Mouse (Mus musculus) stomach, postnatal 0 days (tissue): Measurements from ENCODE around the gene Psmb8. TPM values are rescaled to one million over a fixed set of nuclear protein-coding genes. Genes with fewer than 3 reads are reported as not detected.
"Not testable (repeated sequence)": the region's sequence is repeated elsewhere in the genome, so short reads cannot be mapped to it uniquely, and the experiment has no call there.

Experiments
- ATAC-seq: fragments of 200-750 bp; cut with Nextera tagmentation; 2 replicates; pipeline ENCODE4 v1.8.0; 2017; ENCODE audit not compliant: low FRiP score, low TSS enrichment
- DNase-seq: peaks from one replicate; pipeline ENCODE4 v3.0.0-alpha.2; 2016; ENCODE audit warnings: low spot score
- H3K27ac ChIP-seq: fragments of 300-500 bp; sonication (generic); replicated peaks from 2 replicates; pipeline ENCODE4 v1.5.1; 2014; ENCODE audit warnings: mild to moderate bottlenecking, control low read depth
- H3K27me3 ChIP-seq: fragments of 300-500 bp; sonication (generic); 2 replicates; pipeline ENCODE4 v1.6.1; 2014; ENCODE audit warnings: low read length; ENCODE audit not compliant: control insufficient read depth, insufficient read depth
- H3K36me3 ChIP-seq: fragments of 300-500 bp; sonication (generic); 2 replicates; pipeline ENCODE4 v1.6.1; 2014; ENCODE audit warnings: low read length, mixed read lengths; ENCODE audit not compliant: control insufficient read depth, insufficient read depth
- H3K4me1 ChIP-seq: fragments of 300-500 bp; sonication (generic); replicated peaks from 2 replicates; pipeline ENCODE4 v1.6.1; 2014; ENCODE audit warnings: antibody characterized with exemption; ENCODE audit not compliant: control insufficient read depth, insufficient read depth
- H3K4me2 ChIP-seq: fragments of 300-500 bp; sonication (generic); replicated peaks from 2 replicates; pipeline ENCODE4 v1.6.1; 2014; ENCODE audit warnings: low read depth, mild to moderate bottlenecking, control low read depth, moderate library complexity
- H3K4me3 ChIP-seq: fragments of 300-500 bp; sonication (generic); 2 replicates; pipeline ENCODE4 v1.5.1; 2014; ENCODE audit warnings: low read depth, low read length, control low read depth
- H3K9ac ChIP-seq: fragments of 300-500 bp; sonication (generic); 2 replicates; pipeline ENCODE4 v1.6.1; 2014; ENCODE audit warnings: mild to moderate bottlenecking, low read length, control low read depth, mixed read lengths
- H3K9me3 ChIP-seq: fragments of 300-500 bp; sonication (generic); 2 replicates; pipeline ENCODE4 v1.6.1; 2016; ENCODE audit warnings: low read length; ENCODE audit not compliant: control insufficient read depth
- CTCF ChIP-seq: IDR thresholded peaks from 2 replicates; pipeline ENCODE4 v1.5.1; 2016; ENCODE audit warnings: antibody characterized with exemption, low read depth, mild to moderate bottlenecking, moderate library complexity
- EP300 ChIP-seq: optimal IDR thresholded peaks from 2 replicates; pipeline ENCODE3; 2016; ENCODE audit warnings: antibody characterized with exemption
- WGBS: fragments of 180-500 bp; shearing (Covaris S2); extraction: QIAGEN DNeasy Blood & Tissue Kit; methylation state at CpG from one replicate; pipeline ENCODE4 v1.1.7; 2014; 5-methylcytosine and 5-hydroxymethylcytosine counted together
- polyA plus RNA-seq: library from polyadenylated mRNA; unstranded; fragments of >200 nt; fragmentation: Nextera tagmentation; extraction: Ambion mirVana; gene quantifications from 2 replicates; pipeline ENCODE4 v1.2.1, GENCODE M21; 2015

The Psmb8 gene
- polyA plus RNA-seq, 1 experiment from 2014 or later, result 16.2 TPM

GRCm38 (mm10) chr17:34217986-34218385 is 20.5 kb downstream of the Psmb8 start:
- Histone ChIP-seq H3K4me2 (no peak overlapping the region), H3K27me3 (no peaks in the 10 kb centered on the region), H3K9me3 (no peaks in the 10 kb centered on the region), H3K36me3 (no peaks in the 10 kb centered on the region), H3K4me1 (no peaks in the 10 kb centered on the region), H3K27ac (no peak overlapping the region), H3K4me3 (no peak overlapping the region), H3K9ac (no peak overlapping the region)
- ATAC-seq, result no peak
- DNase-seq, result no peak
- 83% methylated on average over 5 of the region's 5 CpGs for WGBS
- TF ChIP-seq EP300 (no peak), CTCF (no peak)

GRCm38 (mm10) chr17:34218675-34219074 is 21.2 kb downstream of the Psmb8 start:
- Histone ChIP-seq H3K4me1 (no peaks in the 10 kb centered on the region), H3K4me2 (no peak overlapping the region; the same call in 1 of the 2 replicates), H3K27me3 (no peaks in the 10 kb centered on the region), H3K27ac (no peak overlapping the region), H3K9me3 (no peaks in the 10 kb centered on the region), H3K9ac (no peak overlapping the region), H3K36me3 (no peaks in the 10 kb centered on the region), H3K4me3 (no peak overlapping the region)
- 73% methylated on average over 11 of the region's 11 CpGs for WGBS
- peak; percentile 91 for ATAC-seq
- TF ChIP-seq EP300, result no peak
- TF ChIP-seq CTCF, result no peak
- DNase-seq, result peak; percentile 54

- not testable (repeated sequence) for H3K27ac ChIP-seq, H3K27me3 ChIP-seq, H3K36me3 ChIP-seq, H3K4me2 ChIP-seq, H3K9ac ChIP-seq, H3K9me3 ChIP-seq, H3K4me1 ChIP-seq, H3K4me3 ChIP-seq
- peak; percentile 63 for TF ChIP-seq CTCF
- DNase-seq, result peak; percentile 35
- 90% methylated on average over 7 of the region's 11 CpGs for WGBS
- peak; percentile 53; the same call in 1 of the 2 replicates for ATAC-seq
Measured at GRCm38 (mm10) chr17:34219096-34219495, 21.6 kb downstream of the Psmb8 start.

- H3K9ac ChIP-seq, H3K4me3 ChIP-seq, H3K9me3 ChIP-seq, ATAC-seq, H3K27me3 ChIP-seq, H3K4me2 ChIP-seq, DNase-seq, H3K4me1 ChIP-seq, H3K27ac ChIP-seq, H3K36me3 ChIP-seq: not testable (repeated sequence)
- 92% methylated on average over 3 of the region's 7 CpGs for WGBS
Measured at GRCm38 (mm10) chr17:34219801-34220200, 22.3 kb downstream of the Psmb8 start.

GRCm38 (mm10) chr17:34220401-34220800 is 22.9 kb downstream of the Psmb8 start:
- H3K9ac ChIP-seq, H3K4me3 ChIP-seq, H3K36me3 ChIP-seq, H3K27ac ChIP-seq, H3K4me2 ChIP-seq, H3K9me3 ChIP-seq, DNase-seq, ATAC-seq, H3K4me1 ChIP-seq, H3K27me3 ChIP-seq: not testable (repeated sequence)
- 100% methylated on average over 4 of the region's 16 CpGs for WGBS

- H3K9ac ChIP-seq, result no peak overlapping the region
- DNase-seq, result no peak
- H3K36me3 ChIP-seq, result no peaks in the 10 kb centered on the region
- H3K9me3 ChIP-seq, result no peaks in the 10 kb centered on the region
- no peak for TF ChIP-seq EP300
- TF ChIP-seq CTCF, result no peak
- no peak overlapping the region for H3K4me3 ChIP-seq
- ATAC-seq, result no peak
- no peak overlapping the region for H3K4me2 ChIP-seq
- no peaks in the 10 kb centered on the region for H3K4me1 ChIP-seq
- no peak overlapping the region for H3K27ac ChIP-seq
- 93% methylated on average over 3 of the region's 3 CpGs for WGBS
- no peaks in the 10 kb centered on the region for H3K27me3 ChIP-seq
Measured at GRCm38 (mm10) chr17:34224816-34225215, 27.3 kb downstream of the Psmb8 start.

- Histone ChIP-seq H3K4me2 (no peak overlapping the region), H3K9me3 (no peaks in the 10 kb centered on the region), H3K4me1 (no peaks in the 10 kb centered on the region), H3K9ac (no peak overlapping the region), H3K27me3 (no peaks in the 10 kb centered on the region), H3K4me3 (no peak overlapping the region), H3K27ac (no peak overlapping the region), H3K36me3 (no peaks in the 10 kb centered on the region)
- DNase-seq (no peak), ATAC-seq (no peak)
- WGBS, result 95% methylated on average over 8 of the region's 8 CpGs
- no peak for TF ChIP-seq CTCF
- no peak for TF ChIP-seq EP300
Measured at GRCm38 (mm10) chr17:34225426-34225825, 27.9 kb downstream of the Psmb8 start.

GRCm38 (mm10) chr17:34225911-34226310 is 28.4 kb downstream of the Psmb8 start:
- H3K4me2 ChIP-seq, H3K9ac ChIP-seq, H3K9me3 ChIP-seq, DNase-seq, H3K4me3 ChIP-seq, ATAC-seq, H3K27ac ChIP-seq, H3K36me3 ChIP-seq, H3K4me1 ChIP-seq, H3K27me3 ChIP-seq: not testable (repeated sequence)
- 96% methylated on average over 12 of the region's 23 CpGs for WGBS

GRCm38 (mm10) chr17:34230971-34231370 is 33.5 kb downstream of the Psmb8 start:
- not testable (repeated sequence) for H3K4me3 ChIP-seq, DNase-seq, H3K36me3 ChIP-seq, H3K9ac ChIP-seq, H3K27me3 ChIP-seq, H3K4me2 ChIP-seq, ATAC-seq, H3K9me3 ChIP-seq, H3K4me1 ChIP-seq, H3K27ac ChIP-seq
- WGBS, result 92% methylated on average over 5 of the region's 9 CpGs
